Mouse (Mus musculus): Measurements from ENCODE around the gene Fhl1.

GRCm38 (mm10) chrX:56839369-56839768 lies 107.8 kb downstream of the Fhl1 start:
- TF ChIP-seq POLR2A (IDR thresholded peaks at IDR 0.05; ENCODE audit: low read depth, low read length) (no peak), CTCF (IDR thresholded peaks at IDR 0.05; ENCODE audit: borderline replicate concordance, insufficient read depth, low read length) (no peak)

All from embryonic fibroblast, embryonic 13.5 days (primary cell).